Mouse (Mus musculus): ENCODE results near the gene Axdnd1. TPM values are rescaled to one million over a fixed set of nuclear protein-coding genes. Genes with fewer than 3 reads are reported as not detected.

The Axdnd1 gene
- polyA plus RNA-seq (2017; shearing (Covaris generic)): 1.0 TPM

DNA sequence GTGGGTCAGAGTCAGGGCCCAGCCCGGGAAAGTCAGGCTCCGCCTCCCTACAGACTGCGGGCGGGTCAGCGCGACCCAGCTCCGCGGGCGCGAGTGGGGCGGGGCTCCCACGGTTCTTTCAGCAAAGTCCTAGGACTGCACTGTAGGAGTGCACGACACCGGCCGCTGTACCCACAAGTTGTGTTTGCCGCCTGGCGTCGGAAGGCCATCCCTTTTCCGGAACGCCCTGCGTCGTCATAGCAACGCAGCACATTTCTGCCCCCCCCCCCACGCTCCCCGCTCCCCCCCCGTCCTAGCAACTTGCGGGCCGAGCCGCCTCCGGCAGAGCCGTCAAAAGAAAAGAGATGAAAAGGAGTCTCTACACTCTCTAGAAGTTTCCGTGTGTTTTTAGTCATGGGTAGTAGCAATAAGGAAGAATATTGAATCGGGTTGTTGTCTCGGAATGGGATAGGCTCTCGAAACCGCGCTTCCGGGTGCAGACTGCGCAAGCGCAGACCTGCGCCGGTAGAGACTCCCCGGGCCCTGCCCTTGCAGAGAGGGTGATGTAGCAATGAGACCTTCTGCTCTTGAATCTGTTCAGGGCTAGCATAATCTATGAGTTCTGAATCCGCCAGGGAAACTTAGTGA is at the start of gene Axdnd1:
Axdnd1 (minus strand) TSS at position 489 of the 627 bp plus-strand sequence.

DNA sequence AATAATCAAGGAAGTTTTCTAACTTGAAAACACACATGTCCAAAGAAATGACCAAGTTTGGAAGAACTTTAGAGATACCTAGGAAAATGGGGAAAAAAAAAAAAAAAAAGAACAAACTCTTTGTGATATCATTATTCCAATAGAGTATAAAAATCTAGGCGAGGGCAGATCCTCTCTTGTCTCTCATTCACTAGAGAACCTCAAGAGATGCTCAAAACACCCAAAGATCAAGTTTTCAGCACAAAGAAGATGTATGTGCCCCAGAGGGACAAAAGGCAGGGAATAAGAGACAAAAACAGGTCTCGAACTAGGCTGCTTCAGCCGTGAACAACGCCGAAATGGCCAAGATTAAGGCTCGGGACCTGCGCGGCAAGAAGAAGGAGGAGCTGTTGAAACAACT is 55.2 kb downstream of the Axdnd1 start, which contains the start of gene Gm2000:
Gm2000 (plus strand) TSS at position 301 of the 400 bp plus-strand sequence.

DNA sequence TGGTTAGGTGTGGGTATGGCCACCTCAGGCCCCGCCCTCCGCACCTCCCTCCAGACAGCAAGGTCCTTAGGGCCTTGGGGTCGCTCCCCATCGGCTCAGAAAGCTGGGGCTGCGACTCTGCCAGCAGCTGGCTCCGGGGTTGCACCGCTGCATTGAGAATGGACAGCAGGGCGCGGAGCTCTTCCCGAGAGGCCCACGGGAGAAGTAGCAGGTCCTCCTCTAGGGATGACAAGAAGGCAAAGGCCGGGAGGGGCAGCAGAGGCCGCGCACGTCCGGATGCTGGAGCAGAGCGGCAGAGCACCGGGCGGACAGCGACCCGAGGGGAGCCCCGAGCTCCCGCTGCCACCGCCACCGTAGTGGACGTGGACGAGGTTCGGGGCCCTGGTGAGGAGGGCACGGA is 110.3 kb downstream of the Axdnd1 start, which contains the start of gene Nphs2:
Nphs2 (plus strand) TSS at position 98 of the 400 bp plus-strand sequence.

DNA sequence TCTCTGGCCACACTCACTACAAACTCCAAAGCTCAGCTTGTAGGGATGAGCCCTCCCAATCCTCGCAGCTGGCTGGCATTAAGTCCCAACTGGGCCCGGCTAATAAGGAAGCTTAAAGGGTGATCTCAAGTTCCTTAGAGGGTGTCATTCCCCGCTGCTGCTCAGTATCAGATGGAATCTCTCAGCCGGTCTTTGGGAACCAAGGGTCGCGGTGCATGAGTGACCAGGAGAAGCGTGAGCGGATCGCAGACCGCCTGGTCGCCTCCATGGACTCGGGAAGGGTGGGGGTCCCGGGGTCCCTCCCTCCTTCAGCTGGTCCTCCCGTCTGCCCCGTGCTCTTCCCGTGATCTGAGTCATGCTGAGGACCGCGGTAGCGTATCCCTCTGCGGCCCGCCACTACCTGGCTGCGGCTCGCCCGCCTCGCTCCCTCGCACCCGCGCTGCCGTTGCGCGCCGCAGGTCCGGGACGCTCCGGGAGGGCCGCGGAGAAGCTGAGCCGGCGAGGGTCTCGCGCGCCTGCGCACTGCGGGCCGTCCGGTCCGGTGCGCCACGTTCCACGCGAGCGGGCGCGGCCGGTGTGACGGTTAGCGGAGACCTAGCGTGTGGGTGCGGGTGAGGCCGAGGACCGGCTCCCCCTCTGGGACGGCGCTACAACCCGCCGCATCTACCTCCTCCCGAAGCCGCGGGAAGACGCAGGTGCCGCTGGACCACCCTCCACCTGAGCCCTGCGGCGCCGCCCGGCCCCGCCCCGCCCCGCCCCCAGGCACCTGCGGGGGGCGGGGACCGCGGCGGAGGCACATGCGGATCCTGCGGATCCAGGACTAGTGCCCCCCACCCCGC is 117.8 kb downstream of the Axdnd1 start, which contains the start of gene Tdrd5:
Tdrd5 (minus strand) TSS at position 754 of the 839 bp plus-strand sequence.

Other genes starting within 250 kb of the Axdnd1 start
- gene Fam163a, start 216.1 kb downstream of the Axdnd1 start, polyA plus RNA-seq (2017; shearing (Covaris generic)): not detected
- 0.14 TPM for gene Tdrd5, start 117.5 kb downstream of the Axdnd1 start, polyA plus RNA-seq (2017; shearing (Covaris generic))
- gene Nphs2, start 110.4 kb downstream of the Axdnd1 start, polyA plus RNA-seq (2017; shearing (Covaris generic)): not detected
- 2,037 TPM for gene Gm2000, start 55.1 kb downstream of the Axdnd1 start, polyA plus RNA-seq (2017; shearing (Covaris generic))
- 26.5 TPM for gene Soat1, start 53.2 kb upstream of the Axdnd1 start, polyA plus RNA-seq (2017; shearing (Covaris generic))
- 0.82 TPM for gene Gm10031, start 102.9 kb upstream of the Axdnd1 start, polyA plus RNA-seq (2017; shearing (Covaris generic))
- 14.3 TPM for gene Abl2, start 137.6 kb upstream of the Axdnd1 start, polyA plus RNA-seq (2017; shearing (Covaris generic))

Measured in naive thymus-derived CD4-positive, alpha-beta T cell, adult 5 months (primary cell).